Mouse (Mus musculus) spleen, postnatal 4 days (tissue): ENCODE measurements around the gene Mbnl1.

Source experiments
- DNase-seq, 2 experiments: peaks; one replicate each; pipeline ENCODE4 v3.0.0; 2022; ENCODE audit warnings: low spot score in 2 of 2

The Mbnl1 gene

DNA sequence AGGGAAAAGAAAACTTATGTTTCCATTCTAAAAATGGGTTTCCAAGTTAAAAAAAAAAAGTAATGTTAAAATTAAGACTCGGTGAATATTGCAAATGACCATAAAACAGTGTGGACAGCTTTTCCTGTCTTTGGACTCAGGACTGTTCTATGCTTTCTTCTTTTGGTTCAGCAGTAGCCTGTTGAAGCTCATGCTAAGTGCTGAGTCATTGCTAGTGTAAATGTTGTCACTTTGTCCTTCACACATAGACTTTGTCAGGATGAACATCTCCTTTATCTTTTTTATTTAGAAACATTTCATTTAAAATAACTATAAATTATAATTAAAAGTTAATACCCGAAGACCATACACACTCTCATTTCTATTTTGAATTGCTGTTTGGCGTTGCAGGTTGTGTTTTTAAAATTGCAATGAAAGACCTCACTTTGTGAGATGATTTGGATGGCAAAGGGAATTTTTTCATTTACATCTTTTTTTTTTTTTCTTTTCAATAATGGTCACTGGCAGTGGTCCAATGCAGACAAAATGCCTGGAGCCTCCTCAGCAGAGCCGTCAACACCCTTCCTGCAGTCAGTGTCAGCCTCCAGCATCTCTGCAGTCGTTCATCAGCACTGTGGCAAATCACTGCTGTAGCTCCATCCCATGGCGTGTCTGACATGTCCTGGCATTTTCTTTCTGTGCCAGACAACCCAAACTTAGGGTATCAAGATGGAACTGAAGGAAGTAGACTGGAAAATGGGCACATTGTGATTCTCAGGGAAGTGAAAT is 96.4 kb downstream of the Mbnl1 start:
- DNase-seq, result no peak

DNA sequence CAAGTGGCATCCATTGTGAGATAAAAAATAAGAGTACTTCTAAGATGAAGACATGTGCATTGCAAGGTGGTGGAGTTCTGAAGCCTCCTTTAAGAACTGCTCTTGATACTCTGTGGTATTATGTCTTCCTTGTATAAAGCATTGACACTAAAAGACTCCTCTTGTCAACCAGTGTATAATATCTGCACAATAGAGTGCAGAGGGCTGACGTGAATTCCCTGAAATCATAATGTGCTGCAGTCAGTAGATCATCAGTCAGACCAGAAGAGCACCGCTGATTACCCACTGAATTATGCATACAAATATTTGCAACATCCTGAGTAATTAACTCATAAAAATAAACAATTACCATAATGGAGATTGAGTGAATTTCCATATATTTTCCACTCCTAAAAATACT is 97.2 kb downstream of the Mbnl1 start:
- no peak for DNase-seq

DNA sequence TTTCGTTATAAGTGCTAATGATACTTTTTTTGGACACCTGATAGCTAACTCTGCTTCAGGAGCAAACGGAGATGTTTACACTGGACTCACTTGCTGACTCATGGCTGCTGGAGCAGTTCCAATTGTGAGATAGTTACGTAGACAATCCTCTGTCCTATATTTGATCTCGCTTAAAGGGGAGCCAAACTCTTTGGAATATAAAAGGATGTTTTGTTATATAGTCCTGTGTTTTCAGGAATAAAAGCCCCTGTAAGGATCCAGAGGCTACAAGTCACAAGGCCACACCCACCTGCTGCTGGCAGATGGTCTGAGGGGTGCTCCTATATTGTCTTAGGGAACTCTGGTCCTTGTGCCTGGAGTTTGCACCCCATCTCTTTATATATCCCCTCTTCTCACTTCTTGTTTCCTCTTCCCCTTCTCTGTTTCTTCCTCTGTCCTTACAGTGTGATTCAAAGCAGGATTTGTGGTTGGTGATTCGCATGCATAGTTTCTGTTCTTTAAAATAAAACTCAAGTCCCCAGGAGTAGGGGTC is 97.9 kb downstream of the Mbnl1 start:
- DNase-seq, result peak; percentile 86 to 92

DNA sequence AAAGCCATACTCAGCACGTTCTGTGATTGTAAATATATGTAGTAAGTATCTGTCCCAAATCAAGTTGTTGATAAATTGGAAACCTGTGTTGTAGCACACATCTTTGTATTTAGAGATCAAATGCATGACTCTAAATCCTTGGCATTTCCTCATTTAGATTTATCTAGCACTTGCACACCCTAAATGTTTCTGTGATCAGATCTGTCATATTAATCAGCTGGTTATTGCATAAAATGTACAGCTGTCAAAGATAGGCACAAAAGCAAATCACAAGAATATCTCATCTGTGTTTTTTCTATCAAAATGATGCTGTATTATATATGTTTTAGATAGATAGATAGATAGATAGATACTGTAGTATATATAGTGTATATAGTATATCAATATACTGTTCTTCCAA is 98.9 kb downstream of the Mbnl1 start:
- DNase-seq, result no peak

DNA sequence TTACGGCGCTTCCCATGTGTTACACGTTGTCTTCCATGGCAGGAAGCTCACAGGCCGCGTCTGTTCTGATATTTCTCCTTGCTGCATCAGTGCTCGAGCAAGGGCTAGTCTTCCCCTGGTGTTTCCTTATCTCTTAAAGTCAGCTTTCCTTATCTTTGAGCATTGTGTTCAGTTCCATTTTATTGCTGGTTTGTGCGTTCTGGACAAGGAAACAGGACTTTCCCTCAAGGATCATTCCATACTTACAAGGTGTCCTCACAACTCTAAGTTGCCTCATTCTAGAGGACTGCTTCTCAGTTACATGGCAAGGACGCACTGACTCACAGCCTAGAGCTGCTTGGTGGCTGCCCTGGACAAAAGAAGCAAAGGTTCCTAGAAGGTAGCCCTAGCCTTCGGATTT is 101.6 kb downstream of the Mbnl1 start:
- DNase-seq, result peak in 1 of 2 experiments; percentile 52

DNA sequence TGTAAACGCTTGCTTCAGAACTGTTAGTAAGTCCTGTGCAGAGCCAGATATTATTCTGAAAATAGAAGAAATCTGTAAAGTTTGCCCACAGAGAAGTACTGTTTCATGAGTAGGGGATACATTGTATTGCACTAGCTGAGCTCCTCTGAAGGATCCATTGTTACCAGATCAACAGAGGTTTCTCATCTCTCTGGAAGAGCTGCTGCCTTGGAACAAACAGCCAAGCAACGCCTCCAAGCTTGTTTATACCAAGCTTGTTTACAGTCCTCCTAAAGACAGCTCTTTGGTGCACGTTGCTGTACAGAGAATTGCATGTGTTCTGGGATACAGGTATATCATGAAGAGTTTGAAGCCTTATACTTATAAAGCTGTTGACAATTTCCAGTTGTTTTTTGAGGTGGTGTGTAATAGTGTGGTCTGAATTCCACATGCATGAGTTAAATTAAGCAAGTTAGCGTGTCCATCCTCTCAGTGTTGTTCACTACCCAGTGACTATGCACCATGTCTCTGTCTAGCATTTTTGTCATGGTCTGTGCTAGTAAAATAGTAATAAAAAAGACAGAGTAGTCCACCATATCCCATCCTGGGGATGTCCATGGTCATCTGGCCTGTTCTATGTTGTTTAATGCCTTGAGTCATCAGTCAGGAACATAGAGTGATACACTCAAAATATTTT is 102.4 kb downstream of the Mbnl1 start:
- peak in 1 of 2 experiments; percentile 51 for DNase-seq

DNA sequence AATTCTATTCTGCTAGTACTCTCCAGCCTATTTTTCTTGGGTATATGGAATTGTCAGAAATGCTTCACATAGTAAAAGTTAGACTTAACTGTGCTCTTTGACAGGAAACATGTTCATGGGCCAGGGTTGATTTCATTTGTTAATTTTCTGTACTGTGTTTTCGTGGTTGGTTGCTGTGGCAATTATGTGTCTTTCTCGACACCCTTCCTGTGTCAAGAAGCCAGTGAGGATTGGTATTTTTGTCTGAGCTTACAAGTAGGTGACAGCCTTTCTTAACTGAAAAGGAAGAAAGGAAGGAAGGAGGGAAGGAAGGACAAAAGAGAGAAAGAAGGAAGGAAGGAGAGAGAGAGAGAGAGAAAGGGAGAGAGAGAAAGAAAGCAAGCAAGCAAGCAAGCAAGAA is 103.3 kb downstream of the Mbnl1 start:
- no peak for DNase-seq

DNA sequence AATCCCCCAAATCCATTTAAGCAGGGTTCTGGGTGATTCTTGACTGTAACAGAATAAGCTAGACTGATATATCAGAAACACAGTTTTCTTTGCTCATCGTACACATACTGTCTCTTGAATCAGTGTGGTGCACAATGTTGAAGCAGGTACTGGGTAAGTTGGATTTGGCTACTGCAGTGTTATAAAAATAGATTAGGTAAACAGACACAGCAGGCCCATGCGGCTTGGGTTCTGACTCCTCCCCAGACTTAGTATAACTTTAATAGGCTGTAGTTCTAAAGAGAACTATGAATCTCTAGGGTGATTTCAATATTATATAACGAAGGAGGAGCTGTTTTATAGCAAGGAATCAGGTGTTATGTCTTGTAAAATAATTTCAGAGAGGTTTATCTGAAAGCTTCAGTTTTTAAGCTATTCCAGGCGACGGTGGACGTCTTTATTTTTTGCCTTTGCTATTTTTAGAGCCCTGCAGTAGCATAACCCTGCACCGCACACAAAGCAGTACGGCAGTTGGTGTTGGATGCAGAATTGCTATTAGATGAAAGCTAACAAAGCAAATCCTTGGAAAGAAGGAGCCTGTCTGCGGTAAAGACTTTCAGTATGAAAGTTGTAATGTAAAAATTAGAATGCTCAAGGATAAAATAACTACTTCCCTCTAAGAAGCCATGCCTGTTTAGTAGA is 103.9 kb downstream of the Mbnl1 start:
- DNase-seq, result no peak

DNA sequence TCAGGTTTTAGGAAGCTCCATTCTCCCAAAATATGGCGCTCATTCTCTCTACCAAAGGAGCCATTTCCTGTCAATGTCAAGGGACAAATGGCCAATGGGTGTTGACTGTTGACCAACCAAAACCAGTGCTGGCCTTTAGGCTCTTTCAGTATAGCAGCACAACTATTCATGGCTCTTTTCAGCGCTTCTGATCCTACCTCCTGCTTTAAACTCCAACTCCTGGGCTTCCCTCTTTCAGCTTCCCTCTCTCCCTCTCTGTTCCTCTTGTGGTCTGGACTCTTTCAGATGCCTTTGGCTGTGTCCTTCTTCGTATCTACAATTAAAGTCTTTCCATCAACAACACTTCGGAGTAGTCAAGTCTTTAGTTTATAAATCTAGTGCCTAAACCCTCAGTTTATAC is 107.2 kb downstream of the Mbnl1 start:
- no peak for DNase-seq

DNA sequence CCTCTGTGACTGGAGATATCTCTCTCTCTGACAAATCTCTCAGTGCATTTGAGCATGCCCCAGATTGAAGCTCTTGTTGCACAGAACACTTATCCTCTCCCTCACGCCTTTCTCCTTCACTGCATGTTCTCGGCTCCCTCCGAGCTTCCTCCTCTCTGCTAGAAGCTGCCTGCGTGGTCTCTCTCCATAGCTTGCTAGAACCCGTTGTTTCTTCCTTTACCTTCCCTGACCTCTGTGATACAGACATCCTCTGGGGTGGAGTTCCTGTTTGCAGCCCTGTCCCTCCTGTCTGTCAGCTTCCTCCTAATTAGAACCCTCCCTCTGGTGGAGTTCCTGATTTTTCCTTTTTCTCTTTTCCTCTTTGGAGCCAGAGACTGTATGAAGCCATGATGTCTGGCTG is 108.1 kb downstream of the Mbnl1 start:
- DNase-seq, result no peak

DNA sequence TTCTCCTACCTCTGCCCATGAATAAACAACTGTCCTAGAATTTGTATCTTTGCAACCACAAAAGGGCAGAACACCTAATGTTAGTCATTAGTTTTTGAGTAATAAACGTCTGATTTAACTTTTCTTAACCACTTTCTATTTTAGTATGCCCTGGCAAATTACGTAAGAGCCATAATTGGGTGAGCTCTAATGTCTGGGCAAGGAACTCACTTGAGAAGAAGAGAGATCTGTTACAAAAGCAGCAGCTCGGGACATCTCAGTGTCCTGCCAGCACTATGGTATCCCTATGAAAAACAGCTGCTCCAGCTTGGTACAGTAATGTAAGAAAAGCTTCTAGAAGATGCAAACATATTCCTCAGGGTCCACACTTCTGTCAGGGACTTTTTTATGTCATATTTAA is 109.5 kb downstream of the Mbnl1 start:
- DNase-seq, result no peak

DNA sequence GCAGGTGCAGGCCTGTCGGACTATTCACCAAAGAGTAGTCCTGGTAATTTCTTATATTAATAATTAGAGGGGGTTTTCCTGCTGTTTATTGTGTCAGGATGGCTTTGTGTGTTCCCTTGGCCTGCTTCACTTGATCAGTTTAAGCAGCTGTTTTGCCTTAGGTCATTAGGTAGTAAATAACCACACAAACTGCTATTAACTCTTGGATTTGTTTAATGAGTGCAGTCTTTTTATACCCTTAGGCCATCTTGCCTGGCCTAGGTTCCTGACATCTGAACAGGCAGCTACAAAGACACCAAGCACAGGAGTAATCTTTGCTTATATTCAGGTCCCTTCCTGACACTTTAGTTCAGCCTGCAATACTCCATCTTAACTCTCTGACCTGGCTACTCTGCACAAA is 110.0 kb downstream of the Mbnl1 start:
- no peak for DNase-seq

DNA sequence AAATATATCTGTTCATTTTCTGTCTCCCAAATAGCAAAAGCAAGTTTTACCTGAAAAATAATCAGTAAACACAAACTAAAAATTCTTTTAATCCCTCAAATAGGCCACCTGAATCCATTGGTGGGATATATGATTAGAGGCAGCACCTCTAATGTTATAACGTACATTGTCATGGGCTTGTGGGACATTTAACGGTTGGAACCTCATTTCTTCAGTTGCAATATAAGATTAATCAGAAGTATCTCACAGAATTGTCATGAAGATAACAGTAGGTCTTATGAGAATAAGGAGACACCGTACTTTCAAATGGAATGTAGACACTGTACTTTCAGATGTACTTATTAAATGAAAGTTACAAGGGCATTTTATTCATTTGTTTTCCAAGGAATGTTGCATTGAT is 112.1 kb downstream of the Mbnl1 start:
- DNase-seq, result no peak

DNA sequence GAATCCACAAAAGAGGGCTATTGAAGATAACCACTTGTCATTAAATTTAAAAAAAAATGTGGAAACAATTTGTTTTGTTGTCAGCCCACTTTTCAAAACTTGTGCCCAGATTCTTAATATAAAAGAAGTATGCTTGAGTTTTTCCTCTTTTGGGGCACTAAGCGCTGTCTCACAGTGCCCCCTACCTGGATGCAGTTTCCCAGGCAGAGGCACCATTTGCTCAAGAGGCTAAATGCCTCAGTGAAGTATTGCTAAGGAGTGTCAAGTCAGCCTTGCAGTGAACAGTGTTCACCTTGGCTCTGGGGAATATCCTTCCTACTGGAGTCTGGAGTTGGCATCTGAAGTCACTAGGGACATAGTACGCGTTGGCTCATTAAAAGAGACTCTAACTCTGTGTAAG is 113.4 kb downstream of the Mbnl1 start:
- DNase-seq, result no peak

DNA sequence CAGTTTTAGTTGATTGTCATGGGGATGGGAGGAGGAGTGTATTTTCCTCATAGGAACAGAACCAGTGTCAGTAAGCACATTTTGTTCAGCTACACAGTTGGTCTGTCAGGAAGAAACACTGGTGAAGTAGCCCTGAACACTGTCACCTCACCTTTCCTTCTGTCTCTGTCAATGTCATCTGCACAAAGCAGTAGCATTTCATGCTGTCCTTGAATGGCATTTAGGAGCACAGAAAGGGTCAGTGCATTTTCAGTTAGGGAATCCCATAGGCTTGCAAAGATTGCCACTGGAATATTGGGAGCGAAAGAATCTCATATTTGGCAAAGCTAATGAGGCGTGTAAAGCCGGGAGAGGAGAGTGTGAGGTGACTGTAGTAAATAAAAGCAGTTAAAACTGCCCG is 114.5 kb downstream of the Mbnl1 start:
- no peak for DNase-seq

DNA sequence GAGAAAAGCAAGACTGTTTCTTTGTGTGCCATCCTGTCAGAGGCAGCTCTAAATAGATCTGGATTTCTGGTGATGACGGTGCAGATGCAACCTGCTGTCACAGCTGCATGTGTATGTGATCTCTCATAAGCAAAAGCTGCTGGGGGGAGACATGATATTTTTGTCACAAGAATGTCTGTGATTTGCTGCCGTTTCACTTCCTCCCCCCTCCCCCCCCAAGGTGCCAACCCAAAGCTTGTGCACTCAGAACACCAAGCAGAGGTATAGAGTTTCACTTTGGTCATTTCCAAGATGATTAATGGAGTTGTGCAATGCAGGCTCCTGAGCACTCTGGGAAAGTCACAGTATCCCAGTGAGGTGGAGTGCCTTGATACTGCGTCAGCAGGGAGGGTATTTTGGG is 116.7 kb downstream of the Mbnl1 start:
- DNase-seq, result peak in 1 of 2 experiments; percentile 51

DNA sequence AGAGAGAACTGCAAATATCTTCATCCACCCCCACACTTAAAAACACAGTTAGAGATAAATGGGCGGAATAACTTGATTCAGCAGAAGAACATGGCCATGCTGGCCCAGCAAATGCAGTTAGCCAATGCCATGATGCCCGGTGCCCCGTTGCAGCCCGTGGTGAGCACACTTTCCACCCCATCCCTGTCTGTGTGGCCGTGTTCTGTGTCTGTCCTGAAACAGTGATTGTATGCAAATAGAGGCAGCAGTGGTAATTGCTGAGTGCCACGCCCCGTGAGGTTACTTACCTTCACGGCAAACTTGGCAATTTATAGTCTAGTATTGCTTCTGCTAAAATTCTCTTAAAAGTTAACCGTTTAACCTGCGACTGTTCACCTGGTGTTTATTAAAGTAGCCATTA is 123.0 kb downstream of the Mbnl1 start:
- DNase-seq, result no peak

DNA sequence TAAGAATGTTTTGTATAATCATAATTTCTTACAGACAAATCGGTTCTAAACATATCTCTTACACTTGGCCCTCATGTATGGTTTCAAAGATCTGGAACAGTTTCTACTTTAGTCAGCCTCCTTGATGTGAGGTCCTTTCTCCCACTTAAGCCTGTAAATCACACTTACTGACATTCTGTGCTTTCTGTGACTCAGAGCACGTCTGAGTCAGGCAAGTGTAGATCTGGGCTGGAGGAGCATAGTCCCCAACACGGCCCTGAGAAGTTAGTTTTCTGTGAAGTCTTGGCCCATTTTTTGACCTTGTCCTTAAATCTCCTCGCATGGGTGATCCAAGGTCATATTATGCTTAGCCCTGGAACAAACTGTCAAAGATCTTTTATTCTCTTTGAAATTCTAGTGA is 124.4 kb downstream of the Mbnl1 start:
- DNase-seq, result no peak

DNA sequence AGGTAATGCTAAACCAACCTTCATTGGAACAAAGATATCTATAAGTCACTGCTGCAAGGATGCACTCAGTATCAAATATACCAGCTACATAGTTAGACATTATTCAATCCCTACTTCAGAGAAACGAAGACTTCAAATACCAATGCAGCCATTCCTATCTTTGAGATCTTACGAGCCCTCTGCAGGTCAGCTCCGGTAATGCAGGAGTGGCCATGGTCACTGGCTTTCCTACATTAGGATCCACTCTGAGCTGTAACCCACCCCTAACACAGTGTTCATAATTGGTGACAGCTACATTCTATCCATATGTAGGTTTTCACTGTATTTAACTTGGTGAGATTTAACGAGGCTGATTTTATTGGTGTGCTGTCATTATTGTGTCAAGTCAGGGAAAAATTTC is 129.1 kb downstream of the Mbnl1 start:
- peak; percentile 76 to 90 for DNase-seq

DNA sequence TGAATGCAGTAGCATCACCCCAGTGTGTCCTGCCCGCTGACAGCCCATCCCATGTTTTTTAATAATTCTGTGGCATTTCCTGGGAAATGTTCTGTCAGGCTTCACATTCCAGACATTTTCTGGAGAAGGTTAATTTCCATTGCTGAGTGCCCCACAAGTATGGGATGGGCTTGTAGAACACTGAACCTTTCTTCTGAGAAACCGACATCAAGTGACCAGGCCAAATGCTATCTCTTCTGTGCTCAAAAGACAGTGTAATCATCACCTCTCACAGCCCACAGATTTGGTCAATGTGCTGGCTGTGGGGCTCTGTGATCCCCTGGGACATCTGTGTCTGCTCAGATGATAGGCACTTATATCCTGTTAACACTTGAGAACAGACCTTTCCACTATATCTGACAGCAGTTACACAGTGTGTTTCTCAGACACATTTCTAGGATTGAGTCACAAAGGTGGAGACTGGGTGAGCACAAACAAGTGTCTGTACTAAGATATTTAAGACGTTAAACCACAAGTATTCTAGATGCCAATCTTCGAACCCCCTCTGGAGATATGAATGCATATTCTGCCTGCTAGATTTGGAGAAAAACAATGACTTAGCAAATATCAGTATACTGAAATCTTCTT is 130.4 kb downstream of the Mbnl1 start:
- DNase-seq, result peak in 1 of 2 experiments; percentile 27

DNA sequence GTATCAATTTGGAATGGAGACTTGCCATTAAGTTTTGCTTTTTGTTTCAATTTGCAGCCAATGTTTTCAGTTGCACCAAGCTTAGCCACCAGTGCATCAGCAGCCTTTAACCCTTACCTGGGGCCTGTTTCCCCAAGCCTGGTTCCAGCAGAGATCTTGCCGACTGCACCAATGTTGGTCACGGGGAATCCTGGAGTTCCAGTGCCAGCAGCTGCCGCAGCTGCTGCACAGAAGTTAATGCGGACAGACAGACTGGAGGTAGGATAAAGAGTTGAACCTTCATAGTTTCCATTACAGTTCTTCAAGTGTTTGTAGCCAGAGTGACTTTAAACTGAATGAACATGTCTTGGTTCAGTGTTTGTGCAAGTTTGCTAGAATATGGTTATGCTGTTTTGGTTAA is 131.0 kb downstream of the Mbnl1 start:
- no peak for DNase-seq

DNA sequence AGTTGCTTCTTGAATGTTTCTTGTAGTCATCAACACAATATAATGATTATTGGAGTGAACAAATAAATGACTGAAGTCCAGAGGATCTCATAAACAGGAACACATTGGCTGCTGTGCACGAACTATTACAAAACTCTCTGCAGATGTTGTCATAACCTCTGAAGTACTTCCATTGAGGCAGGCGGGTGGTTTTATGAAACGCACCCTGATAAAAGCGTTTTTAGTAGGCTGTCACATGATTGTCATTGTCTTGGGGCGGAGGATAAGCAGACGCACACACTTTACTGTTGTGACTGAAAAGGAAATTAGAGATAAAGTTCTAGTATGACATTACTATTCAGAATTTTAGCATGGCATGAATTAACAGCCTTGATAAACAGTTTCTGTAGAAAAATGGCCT is 131.6 kb downstream of the Mbnl1 start:
- no peak for DNase-seq
